Mouse (Mus musculus) forebrain, embryonic 11.5 days (tissue): ENCODE data around the gene Spata32. TPM values are rescaled to one million over a fixed set of nuclear protein-coding genes. Genes with fewer than 3 reads are reported as not detected.

Experiments used
- ATAC-seq: fragments of 200-750 bp; cut with Nextera tagmentation; replicated peaks from 2 replicates; pipeline ENCODE4 v1.8.0; 2017; ENCODE audit warnings: moderate TSS enrichment; ENCODE audit not compliant: low FRiP score
- DNase-seq: peaks from one replicate; pipeline ENCODE4 v3.0.0-alpha.2; 2017; ENCODE audit warnings: low spot score
- H3K27ac ChIP-seq: fragments of 300-500 bp; sonication (generic); 2 replicates; pipeline ENCODE4 v1.5.1; 2014; ENCODE audit warnings: low read depth, low read length
- H3K27me3 ChIP-seq: fragments of 300-500 bp; sonication (generic); 2 replicates; pipeline ENCODE4 v1.6.1; 2014; ENCODE audit warnings: mild to moderate bottlenecking, low read length, mixed read lengths; ENCODE audit not compliant: control insufficient read depth, insufficient read depth
- H3K36me3 ChIP-seq: fragments of 300-500 bp; sonication (generic); 2 replicates; pipeline ENCODE4 v1.6.1; 2014; ENCODE audit warnings: mild to moderate bottlenecking, low read length, moderate library complexity, mixed read lengths; ENCODE audit not compliant: control insufficient read depth, insufficient read depth
- H3K4me1 ChIP-seq: fragments of 300-500 bp; sonication (generic); replicated peaks from 2 replicates; pipeline ENCODE4 v1.6.1; 2014; ENCODE audit warnings: low read length, mixed read lengths; ENCODE audit not compliant: control insufficient read depth, insufficient read depth
- H3K4me2 ChIP-seq: fragments of 300-500 bp; sonication (generic); 2 replicates; pipeline ENCODE4 v1.6.1; 2014; ENCODE audit warnings: low read depth, mild to moderate bottlenecking, low read length, moderate library complexity, mixed read lengths; ENCODE audit not compliant: severe bottlenecking
- H3K4me3 ChIP-seq: fragments of 300-500 bp; sonication (generic); 2 replicates; pipeline ENCODE4 v1.5.1; 2014; ENCODE audit warnings: low read depth, low read length
- H3K9ac ChIP-seq: fragments of 300-500 bp; sonication (generic); 2 replicates; pipeline ENCODE4 v1.6.1; 2014; ENCODE audit warnings: low read length
- H3K9me3 ChIP-seq: fragments of 300-500 bp; sonication (generic); 2 replicates; pipeline ENCODE4 v1.6.1; 2016; ENCODE audit warnings: low read length, mixed read lengths; ENCODE audit not compliant: control insufficient read depth
- WGBS: fragments of 180-500 bp; shearing (Covaris S2); extraction: QIAGEN DNeasy Blood & Tissue Kit; methylation state at CpG from one replicate; pipeline ENCODE4 v1.1.7; 2014; 5-methylcytosine and 5-hydroxymethylcytosine counted together
- polyA plus RNA-seq: library from polyadenylated mRNA; unstranded; fragments of >200 nt; fragmentation: Nextera tagmentation; extraction: Ambion mirVana; gene quantifications from 2 replicates; pipeline ENCODE4 v1.2.1, GENCODE M21; 2014

Gene Spata32
- polyA plus RNA-seq, 1 experiment from 2014 or later, result not detected

DNA sequence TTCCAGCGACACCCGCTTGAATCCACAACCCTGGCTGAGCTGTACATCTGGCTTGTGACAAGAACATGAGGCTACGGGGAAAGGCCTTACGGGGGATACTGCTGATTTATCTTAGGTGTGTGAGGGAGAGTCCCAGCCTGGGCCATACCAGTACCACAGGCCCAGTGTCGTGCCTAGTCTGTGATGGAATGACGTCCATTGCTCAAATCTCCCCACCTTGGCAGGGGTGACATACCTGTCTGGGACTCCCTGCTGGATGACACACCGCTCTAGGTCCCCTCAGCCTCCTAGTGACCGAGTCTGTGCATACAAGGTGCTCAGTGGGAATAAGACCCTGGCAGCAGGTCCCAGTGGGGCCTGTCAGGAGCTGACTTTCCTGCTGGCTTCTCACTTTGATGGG, 39.5 kb downstream of the Spata32 start:
- WGBS, result 87% methylated on average over 8 of the region's 8 CpGs
- no peak for ATAC-seq
- DNase-seq, result no peak

DNA sequence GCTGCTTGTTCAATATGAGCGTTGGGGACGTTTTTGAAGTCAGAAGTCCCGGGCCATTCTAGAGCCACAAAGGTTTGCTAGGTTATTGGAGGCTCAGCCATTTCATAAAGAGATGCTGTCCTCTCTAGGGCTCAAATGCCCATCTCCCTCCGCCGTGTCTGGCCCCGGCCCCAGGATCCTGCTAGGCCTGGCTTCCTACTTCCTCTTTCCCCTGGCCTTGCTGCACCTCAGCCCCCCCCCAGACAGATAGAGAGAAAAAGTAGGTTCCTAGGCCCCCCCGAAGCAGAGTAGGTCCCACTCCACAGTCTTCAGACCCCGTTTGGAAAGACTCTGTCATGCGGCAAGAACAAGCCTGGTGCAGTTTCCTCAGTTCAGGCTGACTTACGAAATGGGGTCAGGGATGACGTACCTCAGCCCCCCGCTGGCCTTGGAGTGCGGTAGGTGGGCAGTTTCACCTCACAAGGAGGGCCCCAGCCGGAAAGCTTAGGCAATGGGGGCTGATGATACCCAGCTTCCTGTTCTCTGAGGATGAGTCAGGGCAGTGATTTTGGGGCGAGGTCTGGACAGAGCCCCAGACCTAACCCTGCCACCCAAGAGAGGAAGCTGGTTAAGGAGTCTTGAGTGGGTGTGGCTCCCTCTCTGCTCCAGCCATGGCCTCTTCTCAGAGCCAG, 40.3 kb downstream of the Spata32 start:
- 88% methylated on average over 15 of the region's 15 CpGs for WGBS
- no peak overlapping the region for H3K4me2 ChIP-seq
- DNase-seq, result no peak

More for the DNA sequence above, 39.5 kb downstream of the Spata32 start:
- Histone ChIP-seq H3K27ac (no peak overlapping the region), H3K27me3 (no peaks in the 10 kb centered on the region), H3K9ac (no peak overlapping the region), H3K4me2 (no peak overlapping the region), H3K4me1 (no peaks in the 10 kb centered on the region), H3K4me3 (no peak overlapping the region), H3K9me3 (no peaks in the 10 kb centered on the region), H3K36me3 (no peaks in the 10 kb centered on the region)

DNA sequence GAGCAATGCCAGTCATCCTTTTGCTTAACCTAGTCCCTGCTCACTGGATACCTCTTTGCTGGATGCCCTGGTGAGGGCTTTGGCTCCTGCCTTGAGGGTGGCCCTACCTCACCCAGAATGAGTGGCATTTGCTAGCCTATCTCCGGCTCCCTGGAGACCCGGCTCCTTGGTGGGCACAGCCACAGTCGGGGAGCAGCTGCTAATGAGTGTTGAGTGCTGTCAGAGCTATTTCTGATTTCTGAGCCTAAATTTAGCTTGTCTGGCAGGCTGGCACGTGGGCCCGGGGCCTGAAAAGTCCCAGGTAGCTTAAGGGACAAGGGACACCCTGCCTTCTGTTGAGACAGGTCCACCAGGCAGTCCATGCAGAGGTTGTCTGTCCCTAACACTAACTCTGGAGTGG, 41.0 kb downstream of the Spata32 start:
- no peak for ATAC-seq
- 86% methylated on average over 5 of the region's 5 CpGs for WGBS

More for the DNA sequence above, 40.3 kb downstream of the Spata32 start:
- H3K9ac ChIP-seq, result no peak overlapping the region
- H3K9me3 ChIP-seq, result no peaks in the 10 kb centered on the region
- no peaks in the 10 kb centered on the region for H3K4me1 ChIP-seq
- no peak overlapping the region for H3K27ac ChIP-seq
- no peaks in the 10 kb centered on the region for H3K36me3 ChIP-seq
- ATAC-seq, result no peak
- H3K4me3 ChIP-seq, result no peak overlapping the region
- H3K27me3 ChIP-seq, result peaks cover 2% of the 10 kb centered on the region; the same call in 1 of the 2 replicates

DNA sequence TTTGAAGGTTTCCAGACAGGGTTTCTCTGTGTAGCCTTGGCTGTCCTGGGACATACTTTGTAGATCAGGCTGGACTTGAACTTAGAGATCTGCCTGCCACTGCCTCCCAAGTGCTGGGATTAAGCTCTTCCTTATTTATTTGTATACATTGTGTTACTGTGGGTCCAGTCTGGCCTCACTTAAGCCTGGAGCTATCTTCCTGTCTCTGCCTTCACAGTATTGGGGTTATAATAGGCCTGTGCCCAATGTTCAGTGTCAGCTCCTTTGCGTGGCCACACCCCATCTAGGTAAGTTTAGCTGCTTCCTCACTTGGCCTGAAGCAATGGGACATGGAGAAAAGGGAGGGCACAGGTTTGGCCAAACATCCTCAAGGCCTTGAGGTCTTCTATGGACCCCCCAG, 41.7 kb downstream of the Spata32 start:
- no peak overlapping the region for H3K4me2 ChIP-seq
- H3K9ac ChIP-seq, result no peak overlapping the region
- no peak overlapping the region for H3K27ac ChIP-seq
- H3K4me1 ChIP-seq, result no peaks in the 10 kb centered on the region
- no peak for DNase-seq
- WGBS, result 100% methylated on average over 1 of the region's 1 CpGs
- no peak for ATAC-seq
- H3K4me3 ChIP-seq, result no peak overlapping the region
- H3K9me3 ChIP-seq, result no peaks in the 10 kb centered on the region
- H3K36me3 ChIP-seq, result no peaks in the 10 kb centered on the region
- peaks cover 14% of the 10 kb centered on the region for H3K27me3 ChIP-seq

More for the DNA sequence above, 41.0 kb downstream of the Spata32 start:
- Histone ChIP-seq H3K9ac (no peak overlapping the region), H3K4me2 (no peak overlapping the region), H3K9me3 (no peaks in the 10 kb centered on the region), H3K4me1 (no peaks in the 10 kb centered on the region), H3K27me3 (peaks cover 7% of the 10 kb centered on the region), H3K4me3 (no peak overlapping the region), H3K27ac (no peak overlapping the region), H3K36me3 (no peaks in the 10 kb centered on the region)
- DNase-seq, result no peak

- no peak for ATAC-seq
- H3K27me3 ChIP-seq, result peaks cover 20% of the 10 kb centered on the region
Measured at GRCm38 (mm10) chr11:103175688-103176442, 42.4 kb downstream of the Spata32 start.

DNA sequence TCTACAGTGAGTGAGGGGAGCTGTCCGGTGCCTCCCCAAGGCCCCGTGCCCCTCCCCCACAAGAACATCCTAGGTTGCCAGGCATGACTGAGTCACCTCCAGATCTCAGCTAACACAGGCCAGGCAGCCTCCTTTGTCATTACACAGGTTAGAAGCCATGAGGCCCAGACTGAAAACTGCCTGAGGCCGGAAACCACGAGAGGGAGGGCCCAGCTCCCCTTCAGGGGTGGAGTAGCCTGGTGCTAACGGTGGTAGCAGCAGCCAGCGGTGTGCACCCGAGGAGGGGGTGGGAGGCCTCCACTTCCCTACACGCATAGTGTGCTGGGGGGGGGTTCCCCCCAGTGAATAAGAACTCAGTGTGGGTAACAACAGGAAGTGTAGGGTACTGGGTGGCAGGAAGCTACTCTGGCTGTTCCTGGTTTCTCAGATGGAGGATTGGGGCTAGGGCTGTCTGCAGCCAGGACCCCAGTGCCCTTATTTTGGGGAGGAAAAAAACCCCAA, 43.3 kb downstream of the Spata32 start:
- ATAC-seq (no peak), DNase-seq (no peak)
- Histone ChIP-seq H3K4me1 (peaks cover 6% of the 10 kb centered on the region; the same call in 1 of the 2 replicates), H3K27ac (no peak overlapping the region), H3K9me3 (no peaks in the 10 kb centered on the region), H3K4me3 (no peak overlapping the region), H3K36me3 (no peaks in the 10 kb centered on the region), H3K27me3 (peaks cover 30% of the 10 kb centered on the region), H3K4me2 (no peak overlapping the region), H3K9ac (no peak overlapping the region)
- WGBS, result 65% methylated on average over 8 of the region's 8 CpGs

More at GRCm38 (mm10) chr11:103175688-103176442, 42.4 kb downstream of the Spata32 start:
- H3K4me2 ChIP-seq, result no peak overlapping the region
- no peaks in the 10 kb centered on the region for H3K36me3 ChIP-seq
- no peak for DNase-seq
- H3K4me3 ChIP-seq, result no peak overlapping the region
- H3K9me3 ChIP-seq, result no peaks in the 10 kb centered on the region
- 81% methylated on average over 14 of the region's 14 CpGs for whole genome bisulfite sequencing
- no peak overlapping the region for H3K9ac ChIP-seq
- no peak overlapping the region for H3K27ac ChIP-seq
- 0 out of 2 replicates have a peak, but pooled peaks cover 3% of the 10 kb centered on the region for H3K4me1 ChIP-seq

GRCm38 (mm10) chr11:103174411-103174832, 43.8 kb downstream of the Spata32 start:
- H3K4me3 ChIP-seq, result no peak overlapping the region
- peaks cover 35% of the 10 kb centered on the region for H3K27me3 ChIP-seq
- no peaks in the 10 kb centered on the region for H3K36me3 ChIP-seq
- H3K4me2 ChIP-seq, result no peak overlapping the region
- no peak overlapping the region for H3K9ac ChIP-seq
- no peak for ATAC-seq
- no peak for DNase-seq
- H3K9me3 ChIP-seq, result no peaks in the 10 kb centered on the region
- H3K4me1 ChIP-seq, result peaks cover 6% of the 10 kb centered on the region; the same call in 1 of the 2 replicates
- WGBS, result 87% methylated on average over 5 of the region's 5 CpGs
- H3K27ac ChIP-seq, result no peak overlapping the region

DNA sequence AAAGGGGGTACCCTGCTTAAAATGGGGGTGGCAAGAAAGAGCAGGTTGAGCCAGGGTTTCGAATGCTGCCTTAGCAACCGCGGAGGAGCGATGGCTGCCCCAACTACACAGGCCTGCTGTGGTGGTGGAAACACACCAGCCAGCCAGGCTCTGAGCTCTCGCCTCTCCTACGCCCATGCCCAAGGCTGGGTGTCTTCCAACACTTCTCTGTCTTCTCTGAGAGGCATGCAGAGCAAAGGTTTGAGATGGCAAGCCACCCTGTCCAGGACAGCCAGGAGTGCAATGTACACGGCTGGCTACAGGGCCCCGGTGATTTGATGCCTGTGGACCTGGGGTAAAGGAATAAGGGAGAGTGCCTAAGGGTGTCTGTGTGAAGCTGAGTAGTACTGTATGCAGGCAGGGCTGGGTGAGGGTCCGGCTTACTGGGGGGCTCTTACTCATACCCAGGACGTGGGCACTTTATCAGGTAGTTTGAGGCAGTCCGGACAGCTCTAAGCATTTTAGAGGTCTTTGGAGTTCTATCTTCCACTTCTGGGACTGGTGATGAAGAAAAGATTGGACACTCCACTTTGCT, 44.4 kb downstream of the Spata32 start:
- 90% methylated on average over 11 of the region's 11 CpGs for WGBS
- Histone ChIP-seq H3K4me3 (no peak overlapping the region), H3K9me3 (no peaks in the 10 kb centered on the region), H3K9ac (no peak overlapping the region), H3K27ac (no peak overlapping the region), H3K36me3 (no peaks in the 10 kb centered on the region), H3K27me3 (peaks cover 39% of the 10 kb centered on the region), H3K4me2 (no peak overlapping the region), H3K4me1 (peaks cover 6% of the 10 kb centered on the region; the same call in 1 of the 2 replicates)
- DNase-seq (no peak), ATAC-seq (no peak)
